Mouse (Mus musculus) 3T3-L1 (cell line): ENCODE results near the gene Gm42517.

Experiments used
- DNase-seq: peaks from one replicate; pipeline ENCODE4 v3.0.0-alpha.2; 2015; ENCODE audit warnings: low read depth, low spot score

The Gm42517 gene

DNA sequence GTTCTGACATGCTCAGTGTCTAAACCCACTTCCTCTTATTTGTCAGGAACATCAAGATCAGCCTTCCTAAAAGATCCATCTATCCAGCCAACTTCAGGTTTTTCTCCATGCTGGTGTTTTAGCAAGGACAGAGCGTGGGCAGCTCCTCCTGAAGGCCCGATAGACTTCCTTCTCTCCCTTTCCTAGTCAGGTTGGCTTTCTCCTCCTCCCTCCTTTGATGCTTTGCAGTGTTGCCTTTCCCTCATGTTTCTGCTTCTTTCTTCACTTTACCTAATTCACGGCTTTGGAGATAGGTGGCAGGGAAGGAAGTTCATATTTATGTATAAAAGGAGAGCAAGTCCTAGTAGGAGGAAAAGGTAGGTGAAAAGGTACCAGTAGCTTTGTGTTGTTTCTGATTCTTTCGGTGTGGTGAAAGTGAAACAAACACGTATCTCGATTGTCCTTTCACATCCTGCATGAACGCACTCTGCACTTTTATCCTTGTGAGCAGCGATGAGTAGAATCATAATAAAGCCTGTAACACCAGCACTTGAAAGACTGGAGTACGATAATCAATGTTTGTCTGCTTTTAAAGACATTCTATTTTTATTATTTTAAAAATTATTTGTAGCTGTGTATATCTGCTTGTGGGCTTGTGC is 18.1 kb downstream of the Gm42517 start:
- no peak for DNase-seq

DNA sequence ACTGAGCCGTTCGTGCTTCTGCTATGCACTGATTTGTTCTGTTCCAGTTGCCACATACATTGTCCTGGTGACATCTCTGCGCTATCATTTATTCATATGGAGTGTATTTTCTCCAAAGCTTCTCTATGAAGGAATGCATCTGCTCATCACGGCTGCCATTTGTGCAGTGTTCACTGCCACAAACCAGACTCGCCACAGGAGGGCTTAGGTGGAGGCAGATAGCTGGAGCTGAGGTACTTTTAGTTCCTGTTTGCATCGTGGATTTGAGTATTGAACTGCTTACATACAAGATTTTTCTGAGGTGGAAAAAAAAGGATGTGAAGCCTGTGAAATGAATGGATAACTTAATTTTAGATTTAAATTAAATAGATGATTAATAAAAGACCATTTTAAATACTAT is 19.9 kb downstream of the Gm42517 start:
- no peak for DNase-seq

DNA sequence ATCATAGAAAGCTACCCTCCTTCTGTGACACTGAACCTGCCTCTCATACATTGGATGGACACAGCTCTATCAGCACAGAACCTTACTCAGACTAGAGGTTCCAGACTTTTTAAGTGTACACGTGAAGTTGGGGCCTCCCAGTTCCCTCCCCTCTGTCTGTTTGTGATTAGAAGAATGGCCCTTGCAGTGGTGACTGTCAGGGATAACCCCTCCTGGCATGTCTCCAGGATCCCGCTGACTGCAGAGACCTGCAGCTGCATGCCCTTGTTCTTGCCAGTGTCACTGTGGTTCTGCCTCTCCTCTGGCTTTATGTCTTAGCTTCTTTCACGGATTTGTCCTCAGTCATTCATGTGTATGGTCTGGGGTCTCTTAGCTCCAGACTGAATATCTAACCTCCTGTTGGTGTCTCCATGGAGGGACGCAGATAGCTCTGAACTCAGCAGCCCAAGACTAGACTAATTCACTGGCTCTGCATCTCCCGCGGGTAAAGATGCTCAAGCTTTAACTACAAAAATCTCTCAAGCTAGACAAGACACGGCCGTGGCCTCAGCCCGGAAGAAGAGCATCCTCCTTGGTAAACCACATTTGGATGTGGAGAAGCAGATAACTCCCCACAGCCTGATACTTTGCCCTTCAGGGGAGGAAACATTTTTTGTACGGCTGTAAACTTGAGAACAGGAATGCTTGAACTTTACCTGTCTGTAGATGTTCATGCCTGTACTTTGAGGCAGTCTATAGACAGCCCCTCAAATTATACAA is 22.2 kb downstream of the Gm42517 start:
- no peak for DNase-seq

DNA sequence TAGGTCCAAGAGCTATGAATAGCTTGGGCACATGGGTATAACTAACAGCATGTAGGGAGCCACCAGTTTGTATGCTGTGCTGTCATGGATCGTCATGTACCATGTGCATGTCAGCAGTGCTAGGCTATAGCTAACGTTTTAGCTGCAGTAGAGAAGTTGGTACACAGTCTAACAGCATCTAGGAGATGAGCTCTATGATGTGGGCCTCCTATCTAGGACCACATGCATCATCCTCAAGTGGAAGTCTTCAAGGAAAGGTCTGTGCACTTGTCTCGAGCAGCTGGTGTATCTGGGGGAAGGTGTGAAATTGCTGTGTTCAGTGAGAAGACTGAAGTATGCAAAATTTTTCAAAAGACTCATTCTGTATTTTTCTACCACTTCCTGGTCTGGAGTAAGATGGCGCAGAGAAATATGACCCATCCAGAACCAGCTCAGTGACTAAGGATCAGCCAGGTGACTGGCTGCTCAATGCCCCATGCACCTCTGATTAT is 24.0 kb downstream of the Gm42517 start:
- no peak for DNase-seq

DNA sequence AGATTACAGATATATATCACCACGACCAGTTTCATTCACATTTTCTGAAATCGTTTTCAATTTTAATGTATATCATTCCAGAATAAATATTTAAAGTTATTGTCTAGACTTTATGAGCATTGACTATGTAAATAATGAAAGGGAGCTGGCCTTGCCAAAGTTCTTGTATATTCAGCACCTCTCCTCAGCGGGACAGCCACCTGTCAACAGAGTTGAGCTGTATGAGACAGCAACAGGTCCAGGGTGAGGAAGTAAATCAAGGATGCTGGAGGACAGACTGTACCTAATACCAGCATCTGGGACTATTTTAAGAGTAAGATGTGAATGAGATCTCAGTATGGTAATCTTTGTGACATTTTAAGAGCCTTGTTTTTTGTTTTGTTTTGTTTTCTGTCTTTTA is 29.7 kb downstream of the Gm42517 start:
- DNase-seq: no peak

DNA sequence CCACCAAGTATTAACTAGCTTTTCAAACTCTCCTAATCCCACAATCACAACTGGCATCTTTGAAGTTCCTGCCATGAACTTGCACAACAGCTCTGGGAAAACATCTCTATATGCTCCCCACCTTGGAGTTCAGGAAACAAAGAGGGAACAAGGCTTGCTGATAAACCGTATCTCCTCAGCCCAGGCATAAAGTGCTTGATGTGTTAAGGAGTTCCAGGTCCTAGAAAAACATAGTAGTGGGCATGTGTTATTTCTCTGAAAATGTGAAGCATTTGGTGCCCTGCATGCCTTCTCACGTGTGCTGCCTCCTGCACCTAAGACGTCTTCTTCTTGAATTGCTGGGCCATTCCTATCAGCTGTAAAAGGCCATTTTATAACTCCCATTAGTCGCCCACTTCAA is 30.3 kb downstream of the Gm42517 start:
- no peak for DNase-seq

DNA sequence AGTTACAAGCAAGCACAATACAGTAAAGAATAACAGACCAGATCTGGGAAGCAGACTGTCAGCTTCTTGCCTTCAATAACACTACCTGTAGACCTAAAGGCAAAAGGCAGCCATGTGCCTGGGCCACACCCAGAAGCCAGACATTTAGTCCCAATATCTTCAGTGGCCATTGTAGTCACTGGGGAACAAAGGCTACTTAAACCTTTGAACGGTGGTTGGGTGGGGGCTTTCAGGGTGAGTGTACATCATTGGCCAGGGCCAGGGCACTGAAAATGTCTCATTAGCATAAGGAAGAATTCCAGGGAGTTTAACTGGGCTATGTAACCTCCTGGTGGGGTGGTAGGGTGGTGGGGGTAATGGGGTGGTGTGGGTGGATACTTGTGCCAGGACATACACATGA is 36.7 kb downstream of the Gm42517 start:
- DNase-seq: no peak
